Mouse (Mus musculus): ENCODE data around the gene H2afx. TPM values are rescaled to one million over a fixed set of nuclear protein-coding genes. Genes with fewer than 3 reads are reported as not detected.
A peak's percentile ranks its signal among the peaks of the same experiment; 100 is the strongest.

The H2afx gene
- polyA plus RNA-seq, 1 experiment = 68.3 TPM

GRCm38 (mm10) chr9:44305466-44306079 lies 28.9 kb upstream of the H2afx start, which contains the start of gene Hinfp:
Gene Hinfp, minus strand, starts transcription at chr9:44305671.
- 0 out of 2 replicates have a peak within 1 kb of the TSS, but pooled peaks have one; percentile 5 for H3K27ac ChIP-seq (ENCODE audit: insufficient read depth, low read length)
- H3K4me3 ChIP-seq (ENCODE audit: insufficient read depth, low read length) = peak within 1 kb of the TSS; percentile 77
- no peaks in the 10 kb centered on the region for H3K4me1 ChIP-seq (ENCODE audit: control insufficient read depth, insufficient read depth, low read length)
- TF ChIP-seq CTCF (IDR thresholded peaks at IDR 0.05; ENCODE audit: extremely low read depth, insufficient read depth, low read length) (no peak), POLR2A (IDR thresholded peaks at IDR 0.05; ENCODE audit: extremely low read depth, insufficient read depth, low read length) (peak; percentile 95)

- H3K4me1 ChIP-seq (ENCODE audit: control insufficient read depth, insufficient read depth, low read length) = no peaks in the 10 kb centered on the region
- TF ChIP-seq POLR2A (IDR thresholded peaks at IDR 0.05; ENCODE audit: extremely low read depth, insufficient read depth, low read length) (no peak), CTCF (IDR thresholded peaks at IDR 0.05; ENCODE audit: extremely low read depth, insufficient read depth, low read length) (no peak)
- H3K27ac ChIP-seq (ENCODE audit: insufficient read depth, low read length) = no peak overlapping the region
- no peak overlapping the region for H3K4me3 ChIP-seq (ENCODE audit: insufficient read depth, low read length)
These were observed 28.0 kb upstream of the H2afx start for GRCm38 (mm10) chr9:44306532-44306931.

GRCm38 (mm10) chr9:44307248-44307647 lies 27.2 kb upstream of the H2afx start:
- no peak overlapping the region for H3K27ac ChIP-seq (ENCODE audit: insufficient read depth, low read length)
- H3K4me3 ChIP-seq (ENCODE audit: insufficient read depth, low read length) = no peak overlapping the region
- no peaks in the 10 kb centered on the region for H3K4me1 ChIP-seq (ENCODE audit: control insufficient read depth, insufficient read depth, low read length)
- TF ChIP-seq CTCF (IDR thresholded peaks at IDR 0.05; ENCODE audit: extremely low read depth, insufficient read depth, low read length) = no peak
- TF ChIP-seq POLR2A (IDR thresholded peaks at IDR 0.05; ENCODE audit: extremely low read depth, insufficient read depth, low read length) = no peak

- Histone ChIP-seq H3K4me1 (ENCODE audit: control insufficient read depth, insufficient read depth, low read length) (peaks cover 5% of the 10 kb centered on the region), H3K4me3 (ENCODE audit: insufficient read depth, low read length) (no peak overlapping the region), H3K27ac (ENCODE audit: insufficient read depth, low read length) (no peak overlapping the region)
- no peak for TF ChIP-seq POLR2A (IDR thresholded peaks at IDR 0.05; ENCODE audit: extremely low read depth, insufficient read depth, low read length)
- no peak for TF ChIP-seq CTCF (IDR thresholded peaks at IDR 0.05; ENCODE audit: extremely low read depth, insufficient read depth, low read length)
These were observed 24.7 kb upstream of the H2afx start for GRCm38 (mm10) chr9:44309756-44310155.

GRCm38 (mm10) chr9:44310750-44311135 lies 23.8 kb upstream of the H2afx start:
- Histone ChIP-seq H3K4me1 (ENCODE audit: control insufficient read depth, insufficient read depth, low read length) (peaks cover 5% of the 10 kb centered on the region), H3K27ac (ENCODE audit: insufficient read depth, low read length) (peak overlapping the region; percentile 43), H3K4me3 (ENCODE audit: insufficient read depth, low read length) (no peak overlapping the region)
- no peak for TF ChIP-seq POLR2A (IDR thresholded peaks at IDR 0.05; ENCODE audit: extremely low read depth, insufficient read depth, low read length)
- no peak for TF ChIP-seq CTCF (IDR thresholded peaks at IDR 0.05; ENCODE audit: extremely low read depth, insufficient read depth, low read length)

GRCm38 (mm10) chr9:44311136-44312134 lies 23.1 kb upstream of the H2afx start:
- H3K4me1 ChIP-seq (ENCODE audit: control insufficient read depth, insufficient read depth, low read length) = peaks cover 5% of the 10 kb centered on the region
- TF ChIP-seq CTCF (IDR thresholded peaks at IDR 0.05; ENCODE audit: extremely low read depth, insufficient read depth, low read length) (no peak), POLR2A (IDR thresholded peaks at IDR 0.05; ENCODE audit: extremely low read depth, insufficient read depth, low read length) (no peak)
- no peak overlapping the region for H3K4me3 ChIP-seq (ENCODE audit: insufficient read depth, low read length)
- peak overlapping the region; percentile 43 for H3K27ac ChIP-seq (ENCODE audit: insufficient read depth, low read length)

- peak overlapping the region; percentile 66 for H3K27ac ChIP-seq (ENCODE audit: insufficient read depth, low read length)
- H3K4me3 ChIP-seq (ENCODE audit: insufficient read depth, low read length) = no peak overlapping the region
- no peak for TF ChIP-seq CTCF (IDR thresholded peaks at IDR 0.05; ENCODE audit: extremely low read depth, insufficient read depth, low read length)
- no peak for TF ChIP-seq POLR2A (IDR thresholded peaks at IDR 0.05; ENCODE audit: extremely low read depth, insufficient read depth, low read length)
These were observed 20.8 kb upstream of the H2afx start for GRCm38 (mm10) chr9:44313476-44314256.

GRCm38 (mm10) chr9:44314257-44314547 lies 20.3 kb upstream of the H2afx start:
- Histone ChIP-seq H3K4me1 (ENCODE audit: control insufficient read depth, insufficient read depth, low read length) (peaks cover 9% of the 10 kb centered on the region), H3K27ac (ENCODE audit: insufficient read depth, low read length) (no peak overlapping the region), H3K4me3 (ENCODE audit: insufficient read depth, low read length) (no peak overlapping the region)
- TF ChIP-seq POLR2A (IDR thresholded peaks at IDR 0.05; ENCODE audit: extremely low read depth, insufficient read depth, low read length) (no peak), CTCF (IDR thresholded peaks at IDR 0.05; ENCODE audit: extremely low read depth, insufficient read depth, low read length) (no peak)

More at GRCm38 (mm10) chr9:44313476-44314256, 20.8 kb upstream of the H2afx start:
- H3K4me1 ChIP-seq (ENCODE audit: control insufficient read depth, insufficient read depth, low read length) = peaks cover 9% of the 10 kb centered on the region

GRCm38 (mm10) chr9:44314910-44315309 lies 19.6 kb upstream of the H2afx start:
- peaks cover 9% of the 10 kb centered on the region for H3K4me1 ChIP-seq (ENCODE audit: control insufficient read depth, insufficient read depth, low read length)
- no peak overlapping the region for H3K4me3 ChIP-seq (ENCODE audit: insufficient read depth, low read length)
- no peak overlapping the region for H3K27ac ChIP-seq (ENCODE audit: insufficient read depth, low read length)
- TF ChIP-seq POLR2A (IDR thresholded peaks at IDR 0.05; ENCODE audit: extremely low read depth, insufficient read depth, low read length) = no peak
- TF ChIP-seq CTCF (IDR thresholded peaks at IDR 0.05; ENCODE audit: extremely low read depth, insufficient read depth, low read length) = no peak

All from cortical plate, adult 2 months (tissue).